Mouse (Mus musculus): Measurements from ENCODE around the gene Gm20835. TPM values are rescaled to one million over a fixed set of nuclear protein-coding genes. Genes with fewer than 3 reads are reported as not detected.
"Not testable (repeated sequence)": the region's sequence is repeated elsewhere in the genome, so short reads cannot be mapped to it uniquely, and the experiment has no call there.

The Gm20835 gene
- total RNA-seq (2015; ENCODE audit: low replicate concordance) (not detected in 2 replicates), total RNA-seq (2017; ENCODE audit: low replicate concordance) (not detected in 2 replicates)

DNA sequence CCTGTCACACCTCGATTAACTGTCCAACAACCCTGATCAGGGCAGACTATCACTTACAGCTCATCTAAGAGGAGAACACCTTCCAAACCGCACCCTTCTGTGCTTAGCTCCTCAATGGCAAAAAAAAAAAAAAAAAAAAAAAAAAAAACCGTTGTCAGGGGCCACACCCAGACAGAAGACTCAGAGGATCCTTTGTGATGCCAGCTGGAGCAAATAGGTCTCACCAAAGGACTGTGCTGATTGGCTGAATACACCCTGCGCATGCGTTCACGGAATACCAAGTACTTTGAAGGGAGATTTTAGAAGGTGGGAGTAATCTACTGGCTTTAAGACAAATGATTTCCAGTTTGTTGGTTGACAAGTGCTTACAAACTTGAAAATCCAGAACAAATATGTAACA lies at the start of gene Gm20835:
TSS of gene Gm20835 (minus strand) at position 101 of the 400 bp plus-strand sequence.
- not testable (repeated sequence) for ATAC-seq (replicated peaks; ENCODE audit: low FRiP score, poor library complexity, severe bottlenecking)

Data from erythroblast, adult 5-6 weeks (primary cell).